Mouse (Mus musculus) MEL (cell line): ENCODE data around the gene Ubash3b. TPM values are rescaled to one million over a fixed set of nuclear protein-coding genes. Genes with fewer than 3 reads are reported as not detected.

ENCODE experiments used
- DNase-seq: peaks from one replicate; pipeline ENCODE4 v3.0.0; 2011; ENCODE audit warnings: low read depth, low spot score
- H3K27ac ChIP-seq: 2 replicates; pipeline ENCODE4 v1.5.1; 2012; ENCODE audit warnings: low read depth, mild to moderate bottlenecking, control low read depth, low read length, moderate library complexity; ENCODE audit not compliant: control insufficient read depth
- H3K27me3 ChIP-seq, 2 experiments: fragments of 150-350 bp in 1 of 2; sonication (generic) in 1 of 2; 2 replicates each; pipeline ENCODE4 v1.6.1; 2012; ENCODE audit warnings: low read length in 2 of 2, mild to moderate bottlenecking in 2 of 2, improper control_type of control experiment in 1 of 2, moderate library complexity in 1 of 2; ENCODE audit not compliant: insufficient read depth in 2 of 2, control insufficient read depth in 1 of 2
- H3K36me3 ChIP-seq, 2 experiments: 2 replicates each; pipeline ENCODE4 v1.6.1; 2012 to 2014; ENCODE audit warnings: low read length in 2 of 2, improper control_type of control experiment in 1 of 2, inconsistent platforms in 1 of 2, mild to moderate bottlenecking in 1 of 2; ENCODE audit not compliant: insufficient read depth in 2 of 2, control insufficient read depth in 1 of 2
- H3K4me1 ChIP-seq, 2 experiments: fragments of 150-350 bp in 1 of 2; sonication (generic) in 1 of 2; 2 replicates each; pipeline ENCODE4 v1.6.1; 2012; ENCODE audit warnings: low read length in 2 of 2, improper control_type of control experiment in 1 of 2, mild to moderate bottlenecking in 1 of 2; ENCODE audit not compliant: insufficient read depth in 2 of 2, control insufficient read depth in 1 of 2
- H3K4me3 ChIP-seq, 2 experiments: fragments of 150-350 bp in 1 of 2; sonication (generic) in 1 of 2; 2 replicates each; pipeline ENCODE4 v1.5.1; 2012; ENCODE audit warnings: low read depth in 2 of 2, low read length in 2 of 2, mild to moderate bottlenecking in 2 of 2, moderate library complexity in 2 of 2, control low read depth in 1 of 2, improper control_type of control experiment in 1 of 2; ENCODE audit not compliant: control insufficient read depth in 1 of 2, insufficient read depth in 1 of 2
- H3K79me2 ChIP-seq: 2 replicates; pipeline ENCODE4 v1.6.1; 2012; ENCODE audit warnings: mild to moderate bottlenecking, low read length, moderate library complexity; ENCODE audit not compliant: control insufficient read depth, poor library complexity, insufficient read depth
- H3K9ac ChIP-seq: 2 replicates; pipeline ENCODE4 v1.6.1; 2012; ENCODE audit warnings: low read depth, mild to moderate bottlenecking, control low read depth, low read length, moderate library complexity; ENCODE audit not compliant: control insufficient read depth, poor library complexity, severe bottlenecking
- H3K9me3 ChIP-seq: fragments of 150-350 bp; sonication (generic); replicated peaks from 2 replicates; pipeline ENCODE4 v1.6.1; 2012; ENCODE audit warnings: mild to moderate bottlenecking, low read length, improper control_type of control experiment, moderate library complexity; ENCODE audit not compliant: insufficient read depth
- CTCF ChIP-seq, 3 experiments: IDR thresholded peaks in 2 of 3; conservative IDR thresholded peaks in 1 of 3; 2 replicates each; pipeline ENCODE4 v1.5.1; 2011 to 2012; ENCODE audit warnings: low read length in 3 of 3, low read depth in 2 of 3, mild to moderate bottlenecking in 2 of 3, improper control_type of control experiment in 1 of 3, inconsistent platforms in 1 of 3, mixed read lengths in 1 of 3, moderate library complexity in 1 of 3; ENCODE audit not compliant: control insufficient read depth in 1 of 3, insufficient read depth in 1 of 3, poor library complexity in 1 of 3, severe bottlenecking in 1 of 3
- E2F4 ChIP-seq: IDR thresholded peaks from 2 replicates; pipeline ENCODE4 v1.6.1; 2011; ENCODE audit warnings: low read depth, low read length, improper control_type of control experiment, borderline replicate concordance
- EP300 ChIP-seq, 2 experiments: IDR thresholded peaks; 2 replicates each; pipeline ENCODE4 v1.6.1; 2011; ENCODE audit warnings: improper control_type of control experiment in 2 of 2, low read length in 2 of 2, low read depth in 1 of 2, mild to moderate bottlenecking in 1 of 2
- ETS1 ChIP-seq: IDR thresholded peaks from 2 replicates; pipeline ENCODE4 v1.6.1; 2012; ENCODE audit warnings: low read depth, mild to moderate bottlenecking, inconsistent platforms, low read length, improper control_type of control experiment, moderate library complexity
- JUND ChIP-seq: IDR thresholded peaks from 2 replicates; pipeline ENCODE4 v1.6.1; 2011; ENCODE audit warnings: low read depth, mild to moderate bottlenecking, improper control_type of control experiment, low read length
- KAT2A ChIP-seq: conservative IDR thresholded peaks from 2 replicates; pipeline ENCODE4 v1.6.1; 2012; ENCODE audit warnings: low read depth, low read length, improper control_type of control experiment, inconsistent platforms
- MEF2A ChIP-seq: IDR thresholded peaks from 2 replicates; pipeline ENCODE4 v1.6.1; 2014; ENCODE audit warnings: low read depth, mild to moderate bottlenecking, inconsistent platforms, low read length, improper control_type of control experiment; ENCODE audit not compliant: poor library complexity, insufficient replicate concordance, severe bottlenecking; ENCODE audit errors: extremely low read depth
- MYC ChIP-seq: IDR thresholded peaks from 2 replicates; pipeline ENCODE4 v1.6.1; 2011; ENCODE audit warnings: low read depth, mild to moderate bottlenecking, low read length, improper control_type of control experiment, moderate library complexity
- NELFE ChIP-seq: IDR thresholded peaks from 2 replicates; pipeline ENCODE4 v1.6.1; 2011; ENCODE audit warnings: low read depth, low read length, improper control_type of control experiment
- POLR2A ChIP-seq, 2 experiments: IDR thresholded peaks; 2 replicates each; pipeline ENCODE4 v1.6.1; 2011 to 2012; ENCODE audit warnings: low read length in 2 of 2, mild to moderate bottlenecking in 2 of 2, control low read depth in 1 of 2, improper control_type of control experiment in 1 of 2, low read depth in 1 of 2, moderate library complexity in 1 of 2; ENCODE audit not compliant: control insufficient read depth in 1 of 2, insufficient read depth in 1 of 2, poor library complexity in 1 of 2
- POLR2AphosphoS5 ChIP-seq: IDR thresholded peaks from 2 replicates; pipeline ENCODE4 v1.6.1; 2012; ENCODE audit warnings: low read depth, borderline replicate concordance, mild to moderate bottlenecking, inconsistent platforms, low read length, moderate library complexity, mixed read lengths
- RAD21 ChIP-seq: IDR thresholded peaks from 2 replicates; pipeline ENCODE4 v1.6.1; 2011; ENCODE audit warnings: mild to moderate bottlenecking, low read depth, low read length, improper control_type of control experiment
- SIN3A ChIP-seq: IDR thresholded peaks from 2 replicates; pipeline ENCODE4 v1.6.1; 2012; ENCODE audit warnings: low read length, improper control_type of control experiment, inconsistent platforms
- TCF12 ChIP-seq: IDR thresholded peaks from 2 replicates; pipeline ENCODE4 v1.6.1; 2014; ENCODE audit warnings: low read depth, mild to moderate bottlenecking, inconsistent platforms, low read length, improper control_type of control experiment, moderate library complexity
- USF1 ChIP-seq: IDR thresholded peaks from 2 replicates; pipeline ENCODE4 v1.6.1; 2014; ENCODE audit warnings: low read depth, mild to moderate bottlenecking, inconsistent platforms, low read length, improper control_type of control experiment, moderate library complexity
- ZKSCAN1 ChIP-seq: IDR thresholded peaks from 2 replicates; pipeline ENCODE4 v1.6.1; 2012; ENCODE audit warnings: low read depth, mild to moderate bottlenecking, inconsistent platforms, low read length, improper control_type of control experiment, moderate library complexity
- ZNF384 ChIP-seq: IDR thresholded peaks from 2 replicates; pipeline ENCODE4 v1.6.1; 2012; ENCODE audit warnings: low read depth, mild to moderate bottlenecking, inconsistent platforms, low read length, improper control_type of control experiment
- polyA plus RNA-seq, 2 experiments: library from polyadenylated mRNA; stranded (reverse) in 1 of 2; unstranded in 1 of 2; fragments of >175 nt in 1 of 2; fragments of >200 nt in 1 of 2; gene quantifications; 2 replicates each; pipeline versions ENCODE4 v1.2.1 to v1.2.4; 2012; ENCODE audit warnings: low replicate concordance in 2 of 2, low read depth in 1 of 2; ENCODE audit not compliant: insufficient read length in 2 of 2, insufficient read depth in 1 of 2, missing spikeins in 1 of 2
- total RNA-seq: library from RNA; depleted of rRNA; stranded (reverse); fragments of 300-350 nt; gene quantifications from 2 replicates; pipeline ENCODE4 v1.2.3, GENCODE M21; 2012

The Ubash3b gene
- total and polyA plus RNA-seq, 3 experiments, result 5.4 to 11.3 TPM; not detected in 1

DNA sequence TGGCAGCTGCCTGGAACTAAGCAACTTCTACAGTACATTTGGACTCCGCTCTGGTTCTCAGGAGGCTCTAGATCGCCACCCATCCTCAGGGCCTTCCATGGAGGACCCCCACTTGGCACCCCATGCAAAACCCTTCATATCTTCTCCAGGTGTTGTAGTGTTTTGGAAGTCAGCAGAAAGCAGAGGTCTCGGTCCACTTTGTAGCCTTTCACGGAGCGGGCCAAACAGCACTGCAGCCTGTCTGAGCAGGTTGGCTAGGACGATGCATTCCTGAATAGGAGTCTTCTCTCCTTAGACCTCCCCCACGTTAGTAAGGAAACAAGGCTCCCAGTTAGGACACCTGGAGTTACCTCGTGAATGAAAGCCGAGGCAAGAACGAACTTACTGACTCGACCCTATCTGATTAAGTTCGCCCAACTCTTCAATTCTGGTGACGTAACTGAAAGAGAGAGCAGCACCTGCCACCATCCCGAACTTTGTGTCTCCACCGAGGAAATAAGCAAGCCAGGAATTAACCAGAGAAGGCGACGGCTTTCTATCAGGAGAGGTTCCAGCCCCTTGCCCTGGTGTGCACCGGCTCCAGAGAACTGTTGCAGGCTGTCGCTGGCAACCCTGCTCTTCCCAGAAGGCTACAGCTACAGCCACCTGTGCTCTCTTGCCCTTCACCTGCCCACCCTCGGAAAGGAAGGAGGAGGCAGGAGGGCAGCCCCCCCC is 5.3 kb downstream of the Ubash3b start:
- Histone ChIP-seq H3K9me3 (no peaks in the 10 kb centered on the region), H3K4me3 (peak overlapping the region; percentile 90 to 100; a peak in 3 of 4 replicates), H3K27ac (no peak overlapping the region), H3K36me3 (peaks cover 0 to 12% of the 10 kb centered on the region in 2 experiments; a peak in 2 of 4 replicates), H3K9ac (peak overlapping the region; percentile 87), H3K79me2 (peaks cover 12% of the 10 kb centered on the region), H3K27me3 (no peaks in the 10 kb centered on the region), H3K4me1 (peaks cover 10 to 31% of the 10 kb centered on the region in 2 experiments)
- no peak for DNase-seq
- TF ChIP-seq NELFE (no peak), POLR2AphosphoS5 (no peak), USF1 (no peak), ETS1 (no peak), TCF12 (no peak), E2F4 (no peak), JUND (no peak), RAD21 (no peak), SIN3A (no peak), ZNF384 (no peak), CTCF (IDR thresholded peaks at IDR 0.05 in 2 of 3, conservative IDR thresholded peaks at IDR 0.05 in 1 of 3; ENCODE audit: control insufficient read depth in 1 of 3, insufficient read depth in 1 of 3, low read depth in 2 of 3, low read length in 3 of 3, poor library complexity in 1 of 3, severe bottlenecking in 1 of 3) (no peak), MYC (no peak)

DNA sequence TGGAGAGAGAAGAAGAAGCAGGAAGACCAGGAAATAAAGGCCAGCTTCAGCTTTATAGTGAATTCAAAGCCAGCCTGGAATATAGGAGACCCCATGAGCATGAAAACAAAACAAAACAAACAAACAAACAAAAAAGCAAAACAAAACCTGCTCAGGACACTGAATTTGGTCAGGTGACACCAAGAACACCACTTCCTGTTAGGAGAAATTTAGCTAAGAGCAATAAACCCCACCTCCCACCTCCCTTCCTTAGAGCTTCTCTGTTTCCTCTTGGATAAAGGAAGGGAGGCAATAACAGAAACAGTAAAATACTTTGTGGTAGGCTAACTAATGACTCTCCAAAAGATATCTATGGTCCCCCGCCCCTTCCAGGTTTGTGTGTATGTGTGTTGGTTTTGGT is 7.5 kb downstream of the Ubash3b start:
- no peak for TF ChIP-seq POLR2A (IDR thresholded peaks at IDR 0.05; ENCODE audit: control insufficient read depth in 1 of 2, insufficient read depth in 1 of 2, low read depth in 1 of 2, low read length in 2 of 2, poor library complexity in 1 of 2)
- no peak for TF ChIP-seq ZKSCAN1
- no peak for TF ChIP-seq MEF2A
- TF ChIP-seq KAT2A, result no peak
- peak; percentile 69 for TF ChIP-seq USF1
- TF ChIP-seq EP300 (IDR thresholded peaks at IDR 0.05; ENCODE audit: low read depth in 1 of 2, low read length in 2 of 2), result no peak
- Histone ChIP-seq H3K9me3 (no peaks in the 10 kb centered on the region), H3K79me2 (peaks cover 12% of the 10 kb centered on the region), H3K36me3 (peaks cover 0 to 20% of the 10 kb centered on the region in 2 experiments; a peak in 2 of 4 replicates), H3K27ac (0 out of 2 replicates have a peak overlapping the region, but pooled peaks have one; percentile 3), H3K4me3 (no peak overlapping the region), H3K9ac (no peak overlapping the region), H3K27me3 (no peaks in the 10 kb centered on the region), H3K4me1 (peaks cover 10 to 47% of the 10 kb centered on the region in 2 experiments)
- peak; percentile 47 for DNase-seq
